Mouse (Mus musculus): Measurements from ENCODE around the gene Tamm41. TPM values are rescaled to one million over a fixed set of nuclear protein-coding genes. Genes with fewer than 3 reads are reported as not detected.
A peak's percentile ranks its signal among the peaks of the same experiment; 100 is the strongest.

The Tamm41 gene
- polyA plus RNA-seq, 1 experiment, result 11.7 TPM

- Histone ChIP-seq H3K4me3 (replicated peaks) (no peak overlapping the region), H3K4me1 (no peaks in the 10 kb centered on the region), H3K27me3 (replicated peaks) (no peaks in the 10 kb centered on the region), H3K36me3 (replicated peaks; ENCODE audit: low read length) (peaks cover 82% of the 10 kb centered on the region), H3K9me3 (no peaks in the 10 kb centered on the region)
- no peak for TF ChIP-seq FLI1 (IDR thresholded peaks at IDR 0.05; ENCODE audit: low read length)
- TF ChIP-seq GATA1 (IDR thresholded peaks at IDR 0.05; ENCODE audit: borderline replicate concordance, low read length), result no peak
Observed at GRCm38 (mm10) chr6:115029248-115029647, 8.4 kb downstream of the Tamm41 start.

DNA sequence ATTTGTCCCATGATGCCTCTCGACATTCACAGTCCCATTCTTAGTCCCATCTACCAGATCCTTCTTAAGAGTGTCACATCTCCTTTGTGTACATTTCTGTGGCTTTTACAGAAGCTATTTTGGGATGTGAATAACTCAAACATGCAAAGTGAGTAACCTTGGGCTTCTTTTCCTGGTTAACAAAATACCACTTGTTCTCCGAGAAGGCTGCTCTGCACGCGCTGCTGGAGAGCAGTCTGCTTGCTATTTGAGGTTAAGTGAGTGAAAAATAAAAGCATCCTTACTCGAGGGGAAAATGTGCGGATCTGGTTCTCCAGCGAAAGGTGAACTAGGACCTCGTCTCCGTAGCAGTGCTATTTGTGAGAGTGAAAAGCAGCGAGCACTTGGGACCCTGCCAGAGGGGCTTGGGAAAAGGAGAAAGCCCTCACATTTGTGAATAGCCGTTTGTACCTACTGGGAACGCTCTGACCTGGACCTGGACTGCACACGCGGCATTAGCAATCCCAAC lies 10.1 kb downstream of the Tamm41 start:
- no peak for TF ChIP-seq GATA1 (IDR thresholded peaks at IDR 0.05; ENCODE audit: borderline replicate concordance, low read length)
- no peak for TF ChIP-seq FLI1 (IDR thresholded peaks at IDR 0.05; ENCODE audit: low read length)
- Histone ChIP-seq H3K9me3 (no peaks in the 10 kb centered on the region), H3K27me3 (replicated peaks) (no peaks in the 10 kb centered on the region), H3K4me3 (replicated peaks) (no peak overlapping the region), H3K4me1 (no peaks in the 10 kb centered on the region), H3K36me3 (replicated peaks; ENCODE audit: low read length) (peaks cover 82% of the 10 kb centered on the region)

GRCm38 (mm10) chr6:115022876-115023275 lies 14.8 kb downstream of the Tamm41 start:
- H3K27me3 ChIP-seq (replicated peaks), result no peaks in the 10 kb centered on the region
- H3K4me3 ChIP-seq (replicated peaks), result no peak overlapping the region
- no peaks in the 10 kb centered on the region for H3K4me1 ChIP-seq
- H3K36me3 ChIP-seq (replicated peaks; ENCODE audit: low read length), result peaks cover 89% of the 10 kb centered on the region
- H3K9me3 ChIP-seq, result no peaks in the 10 kb centered on the region
- TF ChIP-seq FLI1 (IDR thresholded peaks at IDR 0.05; ENCODE audit: low read length) (no peak), GATA1 (IDR thresholded peaks at IDR 0.05; ENCODE audit: borderline replicate concordance, low read length) (no peak)

DNA sequence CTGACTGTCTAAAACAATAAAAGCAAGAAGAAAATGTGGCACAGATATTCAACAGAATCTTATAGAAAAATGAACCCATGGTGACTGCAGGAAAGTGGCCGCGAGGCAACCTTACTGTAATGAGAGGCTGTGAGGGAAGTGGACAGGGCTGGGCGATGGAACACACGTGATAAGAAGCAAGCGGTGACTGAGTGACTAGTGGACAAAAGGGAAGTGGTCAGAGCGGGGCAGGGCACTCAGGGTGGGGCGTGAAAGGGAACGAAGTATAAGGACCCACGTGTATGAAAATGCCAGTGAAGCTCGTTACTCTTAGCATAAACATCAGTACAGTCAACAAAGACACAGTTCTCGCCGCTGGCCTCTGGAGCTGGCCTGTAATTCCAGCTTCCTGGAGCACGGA lies 22.2 kb downstream of the Tamm41 start:
- Histone ChIP-seq H3K4me1 (peaks cover 24% of the 10 kb centered on the region), H3K27me3 (replicated peaks) (no peaks in the 10 kb centered on the region), H3K4me3 (replicated peaks) (peak overlapping the region; percentile 2), H3K36me3 (replicated peaks; ENCODE audit: low read length) (peaks cover 80% of the 10 kb centered on the region), H3K9me3 (no peaks in the 10 kb centered on the region)
- TF ChIP-seq GATA1 (IDR thresholded peaks at IDR 0.05; ENCODE audit: borderline replicate concordance, low read length) (no peak), FLI1 (IDR thresholded peaks at IDR 0.05; ENCODE audit: low read length) (no peak)

DNA sequence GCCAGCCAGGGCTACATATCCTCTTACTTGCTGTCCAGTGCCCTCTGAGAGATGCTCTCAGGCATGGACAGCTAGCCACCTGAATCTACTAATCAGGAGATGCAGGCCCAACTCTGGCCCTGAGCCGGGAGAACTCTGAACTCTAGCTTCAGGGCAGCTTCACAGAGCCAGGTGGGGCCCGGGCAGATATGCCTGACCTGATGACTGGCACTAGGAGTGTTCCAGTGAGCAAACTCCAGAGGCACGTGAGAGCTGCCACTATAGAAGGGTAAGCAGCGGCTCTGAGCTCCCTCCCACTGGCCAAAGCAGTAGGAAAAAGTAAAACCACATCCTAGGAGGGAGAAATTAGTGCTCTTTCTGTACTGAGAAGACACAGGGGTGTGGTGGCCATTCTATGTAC lies 24.1 kb downstream of the Tamm41 start:
- peaks cover 24% of the 10 kb centered on the region for H3K4me1 ChIP-seq

DNA sequence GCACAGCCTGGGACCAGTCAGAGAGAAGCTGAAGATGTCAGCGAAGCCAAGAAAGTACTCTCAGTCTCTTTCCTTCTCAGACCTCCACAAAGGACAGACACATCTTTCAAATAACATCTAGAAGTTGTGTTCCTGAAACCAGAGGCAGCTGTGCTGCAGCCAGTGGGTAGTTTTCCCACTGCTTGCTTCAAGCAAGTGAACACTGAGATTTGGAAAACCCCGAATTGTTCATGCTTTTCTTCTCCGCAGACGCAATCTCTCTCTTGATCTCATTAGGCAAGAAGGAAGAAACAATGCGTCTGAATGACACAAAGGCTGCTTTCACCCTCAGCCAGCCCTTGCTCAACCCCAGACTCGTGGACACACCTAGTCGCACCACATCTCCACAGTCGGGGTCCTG lies 25.9 kb downstream of the Tamm41 start:
- peaks cover 35% of the 10 kb centered on the region for H3K4me1 ChIP-seq
- H3K27me3 ChIP-seq (replicated peaks), result no peaks in the 10 kb centered on the region
- TF ChIP-seq FLI1 (IDR thresholded peaks at IDR 0.05; ENCODE audit: low read length), result no peak
- no peak for TF ChIP-seq GATA1 (IDR thresholded peaks at IDR 0.05; ENCODE audit: borderline replicate concordance, low read length)
- no peaks in the 10 kb centered on the region for H3K9me3 ChIP-seq
- no peak overlapping the region for H3K4me3 ChIP-seq (replicated peaks)
- H3K36me3 ChIP-seq (replicated peaks; ENCODE audit: low read length), result peaks cover 73% of the 10 kb centered on the region

More for the DNA sequence above, 24.1 kb downstream of the Tamm41 start:
- Histone ChIP-seq H3K4me3 (replicated peaks) (no peak overlapping the region), H3K36me3 (replicated peaks; ENCODE audit: low read length) (peaks cover 83% of the 10 kb centered on the region), H3K9me3 (no peaks in the 10 kb centered on the region), H3K27me3 (replicated peaks) (no peaks in the 10 kb centered on the region)
- TF ChIP-seq GATA1 (IDR thresholded peaks at IDR 0.05; ENCODE audit: borderline replicate concordance, low read length) (no peak), FLI1 (IDR thresholded peaks at IDR 0.05; ENCODE audit: low read length) (no peak)

DNA sequence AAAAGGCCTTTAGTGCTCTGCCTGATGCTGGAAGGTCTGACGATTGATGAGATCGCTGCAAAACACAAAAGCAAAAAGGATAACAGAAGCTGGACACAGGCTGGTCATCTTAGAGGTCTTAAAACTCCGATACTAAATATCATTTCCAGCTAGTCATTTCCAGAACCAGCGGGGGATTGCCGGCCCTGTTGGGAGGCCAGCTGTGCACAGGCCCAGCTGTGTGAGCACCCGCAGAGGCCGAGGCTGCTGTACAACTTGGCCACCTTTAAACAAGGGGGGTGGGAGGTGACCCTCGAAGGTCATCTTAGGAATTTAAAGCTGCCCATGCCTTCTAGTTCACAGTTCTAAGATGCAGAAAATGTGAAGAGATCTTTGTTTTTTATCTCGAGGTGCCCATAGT lies 26.9 kb downstream of the Tamm41 start:
- no peaks in the 10 kb centered on the region for H3K27me3 ChIP-seq (replicated peaks)
- peaks cover 43% of the 10 kb centered on the region for H3K4me1 ChIP-seq
- peaks cover 65% of the 10 kb centered on the region for H3K36me3 ChIP-seq (replicated peaks; ENCODE audit: low read length)
- no peak for TF ChIP-seq FLI1 (IDR thresholded peaks at IDR 0.05; ENCODE audit: low read length)
- no peak for TF ChIP-seq GATA1 (IDR thresholded peaks at IDR 0.05; ENCODE audit: borderline replicate concordance, low read length)
- no peaks in the 10 kb centered on the region for H3K9me3 ChIP-seq
- H3K4me3 ChIP-seq (replicated peaks), result no peak overlapping the region

DNA sequence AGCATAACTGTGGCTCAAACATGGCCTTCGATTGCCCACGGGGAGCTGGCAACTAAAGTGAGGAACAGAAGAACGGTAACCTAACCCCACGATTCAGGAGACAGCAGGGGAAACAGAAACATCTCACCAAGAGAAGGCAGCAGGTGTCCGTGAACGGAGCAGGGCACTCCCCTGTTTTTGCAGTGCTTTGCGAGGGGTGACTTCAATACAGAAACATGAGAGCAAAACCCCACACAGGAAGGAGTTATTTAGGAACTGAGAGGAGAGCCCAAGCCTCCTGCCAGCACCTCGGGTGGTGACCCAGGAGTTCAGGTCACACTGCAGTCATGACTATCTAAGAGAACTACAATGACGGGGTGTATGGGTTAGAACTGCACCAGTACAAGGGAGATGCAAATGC lies 27.4 kb downstream of the Tamm41 start:
- Histone ChIP-seq H3K27me3 (replicated peaks) (no peaks in the 10 kb centered on the region), H3K9me3 (no peaks in the 10 kb centered on the region), H3K4me3 (replicated peaks) (no peak overlapping the region), H3K4me1 (peaks cover 43% of the 10 kb centered on the region), H3K36me3 (replicated peaks; ENCODE audit: low read length) (peaks cover 67% of the 10 kb centered on the region)
- TF ChIP-seq GATA1 (IDR thresholded peaks at IDR 0.05; ENCODE audit: borderline replicate concordance, low read length) (no peak), FLI1 (IDR thresholded peaks at IDR 0.05; ENCODE audit: low read length) (no peak)

DNA sequence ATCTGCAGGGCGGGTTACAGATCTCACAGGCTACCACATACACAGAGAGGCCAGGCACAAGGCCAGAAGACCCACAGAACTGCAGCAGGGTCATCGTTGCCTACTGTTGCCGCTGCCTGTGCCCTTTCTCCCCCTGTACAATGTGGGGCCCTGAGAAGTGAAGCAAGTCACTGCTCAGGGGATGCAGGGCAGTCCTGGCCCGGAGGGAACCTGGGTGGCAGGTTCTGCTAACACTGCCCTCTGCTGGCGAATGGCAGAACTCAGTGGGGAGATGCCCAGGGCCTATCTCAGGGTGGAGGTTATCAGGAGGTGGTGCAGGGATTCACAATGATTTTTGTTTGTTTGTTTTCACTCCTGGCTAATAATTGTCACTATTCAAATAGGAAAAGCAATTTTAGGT lies 29.9 kb downstream of the Tamm41 start:
- no peak overlapping the region for H3K4me3 ChIP-seq (replicated peaks)
- H3K27me3 ChIP-seq (replicated peaks), result no peaks in the 10 kb centered on the region
- peaks cover 63% of the 10 kb centered on the region for H3K36me3 ChIP-seq (replicated peaks; ENCODE audit: low read length)
- TF ChIP-seq FLI1 (IDR thresholded peaks at IDR 0.05; ENCODE audit: low read length) (no peak), GATA1 (IDR thresholded peaks at IDR 0.05; ENCODE audit: borderline replicate concordance, low read length) (no peak)
- H3K9me3 ChIP-seq, result no peaks in the 10 kb centered on the region
- peaks cover 52% of the 10 kb centered on the region for H3K4me1 ChIP-seq

DNA sequence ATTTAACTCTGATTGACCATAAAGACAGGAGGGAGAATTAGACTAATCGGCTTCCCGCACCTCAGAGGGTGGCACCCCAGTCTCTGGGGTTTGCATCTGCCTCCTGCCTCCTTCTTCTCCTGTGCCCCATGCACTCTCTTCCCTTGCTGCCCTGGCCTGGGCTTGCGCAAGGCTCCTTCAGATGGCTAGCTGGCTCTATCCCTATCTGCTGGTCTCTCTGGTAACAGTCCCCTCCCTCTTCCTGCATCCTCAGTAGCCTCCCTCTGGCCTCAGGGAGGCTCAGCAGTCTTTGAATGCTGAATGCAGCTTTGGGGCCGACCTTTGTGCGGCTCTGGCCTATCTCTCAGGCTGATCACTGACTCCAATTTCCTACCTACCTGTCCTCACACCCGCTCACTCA lies 30.7 kb downstream of the Tamm41 start:
- H3K9me3 ChIP-seq, result no peaks in the 10 kb centered on the region
- TF ChIP-seq GATA1 (IDR thresholded peaks at IDR 0.05; ENCODE audit: borderline replicate concordance, low read length) (0 out of 3 replicates have a peak, but pooled peaks have one; percentile 23), FLI1 (IDR thresholded peaks at IDR 0.05; ENCODE audit: low read length) (no peak)
- peak overlapping the region; percentile 70 for H3K4me3 ChIP-seq (replicated peaks)
- H3K36me3 ChIP-seq (replicated peaks; ENCODE audit: low read length), result peaks cover 55% of the 10 kb centered on the region
- H3K27me3 ChIP-seq (replicated peaks), result no peaks in the 10 kb centered on the region
- peaks cover 58% of the 10 kb centered on the region for H3K4me1 ChIP-seq

- TF ChIP-seq GATA1 (IDR thresholded peaks at IDR 0.05; ENCODE audit: borderline replicate concordance, low read length) (no peak), FLI1 (IDR thresholded peaks at IDR 0.05; ENCODE audit: low read length) (no peak)
- H3K36me3 ChIP-seq (replicated peaks; ENCODE audit: low read length), result peaks cover 46% of the 10 kb centered on the region
Observed at GRCm38 (mm10) chr6:115006065-115006464, 31.6 kb downstream of the Tamm41 start.

More at GRCm38 (mm10) chr6:115006065-115006464, 31.6 kb downstream of the Tamm41 start:
- H3K27me3 ChIP-seq (replicated peaks), result no peaks in the 10 kb centered on the region
- peaks cover 58% of the 10 kb centered on the region for H3K4me1 ChIP-seq
- H3K9me3 ChIP-seq, result no peaks in the 10 kb centered on the region
- H3K4me3 ChIP-seq (replicated peaks), result no peak overlapping the region

All from megakaryocyte, embryonic 14.5 days (primary cell).